Mouse (Mus musculus): ENCODE measurements at regions not wholly inside any gene's neighbourhood (a gene's known extent, or its start where the extent isn't known, plus 50 kb on each side); places are given as distances from the start of the nearest gene placed in this dataset.

GRCm38 (mm10) chr8:89747726-89748125 is 600.4 kb downstream of the Tox3 start:
- TF ChIP-seq CTCF (IDR thresholded peaks at IDR 0.05; ENCODE audit: borderline replicate concordance, extremely low read depth, insufficient read depth, insufficient read length) = no peak
- TF ChIP-seq POLR2A (IDR thresholded peaks at IDR 0.05; ENCODE audit: borderline replicate concordance, extremely low read depth, insufficient read depth, insufficient read length, poor library complexity, severe bottlenecking) = no peak
- DNase-seq (ENCODE audit: low read depth) = no peak

- peak; percentile 92 for DNase-seq (ENCODE audit: low read depth)
Observed at GRCm38 (mm10) chr8:89744267-89745028, 603.7 kb downstream of the Tox3 start.

GRCm38 (mm10) chr8:89738657-89739056 is 609.5 kb downstream of the Tox3 start:
- no peak for TF ChIP-seq CTCF (IDR thresholded peaks at IDR 0.05; ENCODE audit: borderline replicate concordance, extremely low read depth, insufficient read depth, insufficient read length)
- no peak for TF ChIP-seq POLR2A (IDR thresholded peaks at IDR 0.05; ENCODE audit: borderline replicate concordance, extremely low read depth, insufficient read depth, insufficient read length, poor library complexity, severe bottlenecking)
- no peak for DNase-seq (ENCODE audit: low read depth)

More at GRCm38 (mm10) chr8:89744267-89745028, 603.7 kb downstream of the Tox3 start:
- TF ChIP-seq CTCF (IDR thresholded peaks at IDR 0.05; ENCODE audit: borderline replicate concordance, extremely low read depth, insufficient read depth, insufficient read length) (no peak), POLR2A (IDR thresholded peaks at IDR 0.05; ENCODE audit: borderline replicate concordance, extremely low read depth, insufficient read depth, insufficient read length, poor library complexity, severe bottlenecking) (no peak)

GRCm38 (mm10) chr8:89737636-89738035 is 610.5 kb downstream of the Tox3 start:
- TF ChIP-seq POLR2A (IDR thresholded peaks at IDR 0.05; ENCODE audit: borderline replicate concordance, extremely low read depth, insufficient read depth, insufficient read length, poor library complexity, severe bottlenecking) (no peak), CTCF (IDR thresholded peaks at IDR 0.05; ENCODE audit: borderline replicate concordance, extremely low read depth, insufficient read depth, insufficient read length) (no peak)

GRCm38 (mm10) chr8:89727252-89727651 is 620.9 kb downstream of the Tox3 start:
- TF ChIP-seq CTCF (IDR thresholded peaks at IDR 0.05; ENCODE audit: borderline replicate concordance, extremely low read depth, insufficient read depth, insufficient read length) = no peak
- no peak for TF ChIP-seq POLR2A (IDR thresholded peaks at IDR 0.05; ENCODE audit: borderline replicate concordance, extremely low read depth, insufficient read depth, insufficient read length, poor library complexity, severe bottlenecking)
- no peak for DNase-seq (ENCODE audit: low read depth)

More at GRCm38 (mm10) chr8:89737636-89738035, 610.5 kb downstream of the Tox3 start:
- DNase-seq (ENCODE audit: low read depth) = no peak

- DNase-seq (ENCODE audit: low read depth) = no peak
- TF ChIP-seq POLR2A (IDR thresholded peaks at IDR 0.05; ENCODE audit: borderline replicate concordance, extremely low read depth, insufficient read depth, insufficient read length, poor library complexity, severe bottlenecking) (no peak), CTCF (IDR thresholded peaks at IDR 0.05; ENCODE audit: borderline replicate concordance, extremely low read depth, insufficient read depth, insufficient read length) (no peak)
Observed at GRCm38 (mm10) chr8:89721684-89722305, 626.3 kb downstream of the Tox3 start.

- TF ChIP-seq POLR2A (IDR thresholded peaks at IDR 0.05; ENCODE audit: borderline replicate concordance, extremely low read depth, insufficient read depth, insufficient read length, poor library complexity, severe bottlenecking) (no peak), CTCF (IDR thresholded peaks at IDR 0.05; ENCODE audit: borderline replicate concordance, extremely low read depth, insufficient read depth, insufficient read length) (no peak)
- DNase-seq (ENCODE audit: low read depth) = no peak
Observed at GRCm38 (mm10) chr8:89713880-89714279, 634.3 kb downstream of the Tox3 start.

GRCm38 (mm10) chr8:89707341-89707928 is 640.7 kb downstream of the Tox3 start:
- peak; percentile 7 for DNase-seq (ENCODE audit: low read depth)
- TF ChIP-seq CTCF (IDR thresholded peaks at IDR 0.05; ENCODE audit: borderline replicate concordance, extremely low read depth, insufficient read depth, insufficient read length) (no peak), POLR2A (IDR thresholded peaks at IDR 0.05; ENCODE audit: borderline replicate concordance, extremely low read depth, insufficient read depth, insufficient read length, poor library complexity, severe bottlenecking) (no peak)

GRCm38 (mm10) chr8:89685696-89686095 is 641.7 kb upstream of the Sall1 start:
- TF ChIP-seq CTCF (IDR thresholded peaks at IDR 0.05; ENCODE audit: borderline replicate concordance, extremely low read depth, insufficient read depth, insufficient read length) (no peak), POLR2A (IDR thresholded peaks at IDR 0.05; ENCODE audit: borderline replicate concordance, extremely low read depth, insufficient read depth, insufficient read length, poor library complexity, severe bottlenecking) (no peak)
- DNase-seq (ENCODE audit: low read depth) = no peak

- TF ChIP-seq CTCF (IDR thresholded peaks at IDR 0.05; ENCODE audit: borderline replicate concordance, extremely low read depth, insufficient read depth, insufficient read length) (no peak), POLR2A (IDR thresholded peaks at IDR 0.05; ENCODE audit: borderline replicate concordance, extremely low read depth, insufficient read depth, insufficient read length, poor library complexity, severe bottlenecking) (no peak)
- no peak for DNase-seq (ENCODE audit: low read depth)
Observed at GRCm38 (mm10) chr8:89680937-89681336, 637.0 kb upstream of the Sall1 start.

- no peak for DNase-seq (ENCODE audit: low read depth)
- no peak for TF ChIP-seq POLR2A (IDR thresholded peaks at IDR 0.05; ENCODE audit: borderline replicate concordance, extremely low read depth, insufficient read depth, insufficient read length, poor library complexity, severe bottlenecking)
- TF ChIP-seq CTCF (IDR thresholded peaks at IDR 0.05; ENCODE audit: borderline replicate concordance, extremely low read depth, insufficient read depth, insufficient read length) = no peak
Observed at GRCm38 (mm10) chr8:89680341-89680740, 636.4 kb upstream of the Sall1 start.
